Mouse (Mus musculus) CD4-positive helper T cell, adult 2 months (primary cell): Measurements from ENCODE around the gene Abhd11.
"Not testable (repeated sequence)": the region's sequence is repeated elsewhere in the genome, so short reads cannot be mapped to it uniquely, and the experiment has no call there.

Source experiments
- DNase-seq: peaks from one replicate; pipeline ENCODE4 v3.0.0-alpha.2; 2012; ENCODE audit warnings: low read depth, missing footprints, low spot score

The Abhd11 gene

GRCm38 (mm10) chr5:135008671-135009589, at the start of gene Abhd11:
Gene Abhd11, plus strand, starts transcription at chr5:135009152.
- peak; percentile 100 for DNase-seq

- no peak for DNase-seq
Measured at GRCm38 (mm10) chr5:134960430-134960829, 48.5 kb upstream of the Abhd11 start.

- DNase-seq: no peak
Measured at GRCm38 (mm10) chr5:134961519-134961918, 47.4 kb upstream of the Abhd11 start.

GRCm38 (mm10) chr5:134963546-134963945, 45.4 kb upstream of the Abhd11 start:
- no peak for DNase-seq

GRCm38 (mm10) chr5:134964655-134965054, 44.3 kb upstream of the Abhd11 start:
- DNase-seq: not testable (repeated sequence)

- DNase-seq: peak; percentile 77
Measured at GRCm38 (mm10) chr5:134965473-134965851, 43.5 kb upstream of the Abhd11 start.

GRCm38 (mm10) chr5:134965852-134966821, 42.8 kb upstream of the Abhd11 start:
- peak; percentile 86 for DNase-seq

- no peak for DNase-seq
Measured at GRCm38 (mm10) chr5:134967164-134967944, 41.6 kb upstream of the Abhd11 start.

GRCm38 (mm10) chr5:134970671-134971070, 38.3 kb upstream of the Abhd11 start:
- DNase-seq: no peak

- DNase-seq: no peak
Measured at GRCm38 (mm10) chr5:134973081-134973480, 35.9 kb upstream of the Abhd11 start.

- DNase-seq: no peak
Measured at GRCm38 (mm10) chr5:134973526-134973925, 35.4 kb upstream of the Abhd11 start.

GRCm38 (mm10) chr5:134974294-134974693, 34.7 kb upstream of the Abhd11 start:
- DNase-seq: no peak

- no peak for DNase-seq
Measured at GRCm38 (mm10) chr5:134974921-134975320, 34.0 kb upstream of the Abhd11 start.

GRCm38 (mm10) chr5:134976164-134976563, 32.8 kb upstream of the Abhd11 start:
- no peak for DNase-seq

GRCm38 (mm10) chr5:134976577-134977250, 32.2 kb upstream of the Abhd11 start:
- DNase-seq: no peak

GRCm38 (mm10) chr5:134977837-134978236, 31.1 kb upstream of the Abhd11 start:
- no peak for DNase-seq

- no peak for DNase-seq
Measured at GRCm38 (mm10) chr5:134981149-134981548, 27.8 kb upstream of the Abhd11 start.

- DNase-seq: no peak
Measured at GRCm38 (mm10) chr5:134983111-134983510, 25.8 kb upstream of the Abhd11 start.

- DNase-seq: no peak
Measured at GRCm38 (mm10) chr5:134983771-134984170, 25.2 kb upstream of the Abhd11 start.

GRCm38 (mm10) chr5:134985633-134986297, 23.2 kb upstream of the Abhd11 start, which contains the start of gene Cldn3:
Gene Cldn3, plus strand, starts transcription at chr5:134986214.
- DNase-seq: no peak
